Mouse (Mus musculus): ENCODE data around the gene Il31ra. TPM values are rescaled to one million over a fixed set of nuclear protein-coding genes. Genes with fewer than 3 reads are reported as not detected.
"Not testable (repeated sequence)": the region's sequence is repeated elsewhere in the genome, so short reads cannot be mapped to it uniquely, and the experiment has no call there.

Il31ra gene
- total RNA-seq, 1 experiment, result not detected

GRCm38 (mm10) chr13:112584556-112585237 is 9.5 kb downstream of the Il31ra start:
- Histone ChIP-seq H3K4me3 (ENCODE audit: insufficient read depth in 1 of 2, low read depth in 1 of 2, low read length in 2 of 2, poor library complexity in 1 of 2, severe bottlenecking in 1 of 2) (no peak overlapping the region), H3K27ac (ENCODE audit: insufficient read depth, low read depth, low read length, poor library complexity, severe bottlenecking) (no peak overlapping the region), H3K4me1 (ENCODE audit: control insufficient read depth in 2 of 2, insufficient read depth in 2 of 2, low read length in 2 of 2, poor library complexity in 1 of 2) (no peaks in the 10 kb centered on the region), H3K9ac (ENCODE audit: insufficient read depth, low read depth, low read length, poor library complexity, severe bottlenecking) (no peak overlapping the region), H3K36me3 (ENCODE audit: control insufficient read depth, insufficient read depth, low read length, poor library complexity, severe bottlenecking) (no peaks in the 10 kb centered on the region), H3K9me3 (ENCODE audit: control insufficient read depth, insufficient read depth, low read depth, low read length) (no peaks in the 10 kb centered on the region)
- in situ Hi-C loops (cut with MboI; ENCODE audit: low sequenced_read_pairs in 2 of 2, unreplicated experiment in 2 of 2), result no loop called here
- TF ChIP-seq CHD2 (IDR thresholded peaks at IDR 0.05; ENCODE audit: low read depth, low read length), result no peak
- no peak for TF ChIP-seq ZC3H11A (IDR thresholded peaks at IDR 0.05; ENCODE audit: borderline replicate concordance, low read depth, low read length)
- no peak for TF ChIP-seq HCFC1 (IDR thresholded peaks at IDR 0.05; ENCODE audit: borderline replicate concordance, insufficient read depth, low read length)
- no peak for TF ChIP-seq ZNF384 (IDR thresholded peaks at IDR 0.05; ENCODE audit: low read depth, low read length)
- TF ChIP-seq MAFK (IDR thresholded peaks at IDR 0.05; ENCODE audit: insufficient read depth, low read depth, low read length), result no peak
- DNase-seq (ENCODE audit: low read depth, low spot score), result no peak

GRCm38 (mm10) chr13:112582291-112582690 is 11.9 kb downstream of the Il31ra start:
- H3K4me1 ChIP-seq (ENCODE audit: control insufficient read depth in 2 of 2, insufficient read depth in 2 of 2, low read length in 2 of 2, poor library complexity in 1 of 2), result no peaks in the 10 kb centered on the region
- H3K4me3 ChIP-seq (ENCODE audit: insufficient read depth in 1 of 2, low read depth in 1 of 2, low read length in 2 of 2, poor library complexity in 1 of 2, severe bottlenecking in 1 of 2), result no peak overlapping the region
- H3K36me3 ChIP-seq (ENCODE audit: control insufficient read depth, insufficient read depth, low read length, poor library complexity, severe bottlenecking), result no peaks in the 10 kb centered on the region
- in situ Hi-C loops (cut with MboI; ENCODE audit: low sequenced_read_pairs in 2 of 2, unreplicated experiment in 2 of 2), result no loop called here
- no peak for DNase-seq (ENCODE audit: low read depth, low spot score)
- H3K9me3 ChIP-seq (ENCODE audit: control insufficient read depth, insufficient read depth, low read depth, low read length), result no peaks in the 10 kb centered on the region
- no peak overlapping the region for H3K9ac ChIP-seq (ENCODE audit: insufficient read depth, low read depth, low read length, poor library complexity, severe bottlenecking)
- TF ChIP-seq ZNF384 (IDR thresholded peaks at IDR 0.05; ENCODE audit: low read depth, low read length) (no peak), ZC3H11A (IDR thresholded peaks at IDR 0.05; ENCODE audit: borderline replicate concordance, low read depth, low read length) (no peak), HCFC1 (IDR thresholded peaks at IDR 0.05; ENCODE audit: borderline replicate concordance, insufficient read depth, low read length) (no peak), MAFK (IDR thresholded peaks at IDR 0.05; ENCODE audit: insufficient read depth, low read depth, low read length) (no peak), CHD2 (IDR thresholded peaks at IDR 0.05; ENCODE audit: low read depth, low read length) (no peak)
- H3K27ac ChIP-seq (ENCODE audit: insufficient read depth, low read depth, low read length, poor library complexity, severe bottlenecking), result no peak overlapping the region

- no peak for TF ChIP-seq HCFC1 (IDR thresholded peaks at IDR 0.05; ENCODE audit: borderline replicate concordance, insufficient read depth, low read length)
- TF ChIP-seq CHD2 (IDR thresholded peaks at IDR 0.05; ENCODE audit: low read depth, low read length), result no peak
- no peak for TF ChIP-seq ZNF384 (IDR thresholded peaks at IDR 0.05; ENCODE audit: low read depth, low read length)
- TF ChIP-seq ZC3H11A (IDR thresholded peaks at IDR 0.05; ENCODE audit: borderline replicate concordance, low read depth, low read length), result no peak
- in situ Hi-C loops (cut with MboI; ENCODE audit: low sequenced_read_pairs in 2 of 2, unreplicated experiment in 2 of 2), result no loop called here
- no peak for DNase-seq (ENCODE audit: low read depth, low spot score)
- no peaks in the 10 kb centered on the region for H3K9me3 ChIP-seq (ENCODE audit: control insufficient read depth, insufficient read depth, low read depth, low read length)
- H3K9ac ChIP-seq (ENCODE audit: insufficient read depth, low read depth, low read length, poor library complexity, severe bottlenecking), result no peak overlapping the region
- H3K27ac ChIP-seq (ENCODE audit: insufficient read depth, low read depth, low read length, poor library complexity, severe bottlenecking), result no peak overlapping the region
- no peaks in the 10 kb centered on the region for H3K36me3 ChIP-seq (ENCODE audit: control insufficient read depth, insufficient read depth, low read length, poor library complexity, severe bottlenecking)
- H3K4me3 ChIP-seq (ENCODE audit: insufficient read depth in 1 of 2, low read depth in 1 of 2, low read length in 2 of 2, poor library complexity in 1 of 2, severe bottlenecking in 1 of 2), result no peak overlapping the region
- no peaks in the 10 kb centered on the region for H3K4me1 ChIP-seq (ENCODE audit: control insufficient read depth in 2 of 2, insufficient read depth in 2 of 2, low read length in 2 of 2, poor library complexity in 1 of 2)
Measured at GRCm38 (mm10) chr13:112581796-112582195, 12.4 kb downstream of the Il31ra start.

- H3K4me3 ChIP-seq (ENCODE audit: insufficient read depth in 1 of 2, low read depth in 1 of 2, low read length in 2 of 2, poor library complexity in 1 of 2, severe bottlenecking in 1 of 2), result no peak overlapping the region
- H3K4me1 ChIP-seq (ENCODE audit: control insufficient read depth in 2 of 2, insufficient read depth in 2 of 2, low read length in 2 of 2, poor library complexity in 1 of 2), result no peaks in the 10 kb centered on the region
- no peaks in the 10 kb centered on the region for H3K36me3 ChIP-seq (ENCODE audit: control insufficient read depth, insufficient read depth, low read length, poor library complexity, severe bottlenecking)
- in situ Hi-C loops (cut with MboI; ENCODE audit: low sequenced_read_pairs in 2 of 2, unreplicated experiment in 2 of 2), result no loop called here
- no peaks in the 10 kb centered on the region for H3K9me3 ChIP-seq (ENCODE audit: control insufficient read depth, insufficient read depth, low read depth, low read length)
- TF ChIP-seq ZNF384 (IDR thresholded peaks at IDR 0.05; ENCODE audit: low read depth, low read length) (no peak), MAFK (IDR thresholded peaks at IDR 0.05; ENCODE audit: insufficient read depth, low read depth, low read length) (no peak), ZC3H11A (IDR thresholded peaks at IDR 0.05; ENCODE audit: borderline replicate concordance, low read depth, low read length) (no peak), CHD2 (IDR thresholded peaks at IDR 0.05; ENCODE audit: low read depth, low read length) (no peak), HCFC1 (IDR thresholded peaks at IDR 0.05; ENCODE audit: borderline replicate concordance, insufficient read depth, low read length) (no peak)
- no peak for DNase-seq (ENCODE audit: low read depth, low spot score)
- H3K27ac ChIP-seq (ENCODE audit: insufficient read depth, low read depth, low read length, poor library complexity, severe bottlenecking), result no peak overlapping the region
- no peak overlapping the region for H3K9ac ChIP-seq (ENCODE audit: insufficient read depth, low read depth, low read length, poor library complexity, severe bottlenecking)
Measured at GRCm38 (mm10) chr13:112580590-112581320, 13.4 kb downstream of the Il31ra start.

GRCm38 (mm10) chr13:112578041-112578440 is 16.1 kb downstream of the Il31ra start:
- H3K27ac ChIP-seq (ENCODE audit: insufficient read depth, low read depth, low read length, poor library complexity, severe bottlenecking); H3K9ac ChIP-seq (ENCODE audit: insufficient read depth, low read depth, low read length, poor library complexity, severe bottlenecking); H3K4me3 ChIP-seq (ENCODE audit: insufficient read depth in 1 of 2, low read depth in 1 of 2, low read length in 2 of 2, poor library complexity in 1 of 2, severe bottlenecking in 1 of 2); H3K4me1 ChIP-seq (ENCODE audit: control insufficient read depth in 2 of 2, insufficient read depth in 2 of 2, low read length in 2 of 2, poor library complexity in 1 of 2); H3K9me3 ChIP-seq (ENCODE audit: control insufficient read depth, insufficient read depth, low read depth, low read length); in situ Hi-C loops (cut with MboI; ENCODE audit: low sequenced_read_pairs in 2 of 2, unreplicated experiment in 2 of 2); H3K36me3 ChIP-seq (ENCODE audit: control insufficient read depth, insufficient read depth, low read length, poor library complexity, severe bottlenecking); DNase-seq (ENCODE audit: low read depth, low spot score): not testable (repeated sequence)

Measured in ES-E14 (cell line).